Mouse (Mus musculus): ENCODE results near the gene Slc35b1. TPM values are rescaled to one million over a fixed set of nuclear protein-coding genes. Genes with fewer than 3 reads are reported as not detected.

The Slc35b1 gene
- total and polyA plus RNA-seq, 2 experiments from 2014 or later, result 35.2 to 70.3 TPM

DNA sequence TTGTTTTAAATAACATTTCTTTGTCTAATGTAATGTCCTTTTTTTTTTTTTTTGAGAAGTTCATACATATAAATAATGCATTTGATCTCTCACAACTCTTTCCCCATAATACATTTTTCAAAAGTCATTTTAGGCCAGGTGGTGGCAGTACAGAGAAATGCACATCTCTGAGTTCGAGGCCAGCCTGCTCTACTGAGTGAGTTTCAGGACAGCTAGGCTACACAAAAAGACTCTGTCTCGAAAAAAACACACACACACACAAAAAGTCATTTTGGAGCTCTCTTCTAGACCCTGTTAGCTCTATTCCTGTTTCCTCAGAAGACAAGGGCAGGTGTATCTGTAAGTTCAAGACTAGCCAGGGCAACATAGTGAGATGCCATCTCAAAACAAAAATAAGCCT, 31.8 kb upstream of the Slc35b1 start:
- Histone ChIP-seq H3K9me3 (replicated peaks; ENCODE audit: control insufficient read depth, low read length) (no peaks in the 10 kb centered on the region), H3K4me3 (ENCODE audit: low read depth, low read length) (no peak overlapping the region), H3K4me2 (ENCODE audit: low read depth, low read length) (no peak overlapping the region), H3K4me1 (ENCODE audit: control insufficient read depth, insufficient read depth) (peaks cover 19% of the 10 kb centered on the region), H3K27me3 (ENCODE audit: control insufficient read depth, insufficient read depth, low read length) (no peaks in the 10 kb centered on the region), H3K36me3 (replicated peaks; ENCODE audit: control insufficient read depth, insufficient read depth, low read length) (peaks cover under 1% of the 10 kb centered on the region; the same call in 1 of the 2 replicates), H3K9ac (replicated peaks; ENCODE audit: low read depth, low read length) (no peak overlapping the region), H3K27ac (ENCODE audit: low read depth) (no peak overlapping the region)
- WGBS, result 84% methylated on average over 2 of the region's 2 CpGs
- TF ChIP-seq EP300 (IDR thresholded peaks at IDR 0.05; ENCODE audit: low read depth) (no peak), CTCF (IDR thresholded peaks at IDR 0.05; ENCODE audit: low read depth) (no peak)
- ATAC-seq (ENCODE audit: insufficient read depth, low read depth), result no peak
- DNase-seq (ENCODE audit: low spot score), result no peak

DNA sequence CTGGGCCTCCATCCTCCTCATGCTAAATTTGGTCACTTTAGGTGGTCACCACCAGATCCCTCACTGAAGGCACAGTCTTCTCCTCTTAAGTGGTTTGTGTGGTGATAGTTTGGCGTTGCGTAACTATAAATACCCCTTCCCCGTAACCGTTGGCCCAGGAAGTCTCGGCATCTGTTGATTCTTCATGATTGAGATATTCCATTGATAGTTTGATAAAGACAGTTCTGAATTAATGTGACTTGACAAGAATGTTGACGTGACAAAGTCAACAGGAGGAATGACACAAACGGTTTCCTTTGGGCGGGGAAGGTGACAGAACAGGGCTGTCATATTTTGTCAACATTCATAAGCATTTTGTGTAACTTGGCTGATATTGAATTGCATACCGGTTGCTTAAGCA, 31.3 kb upstream of the Slc35b1 start:
- TF ChIP-seq CTCF (IDR thresholded peaks at IDR 0.05; ENCODE audit: low read depth), result no peak
- TF ChIP-seq EP300 (IDR thresholded peaks at IDR 0.05; ENCODE audit: low read depth), result no peak
- no peaks in the 10 kb centered on the region; the same call in 1 of the 2 replicates for H3K36me3 ChIP-seq (replicated peaks; ENCODE audit: control insufficient read depth, insufficient read depth, low read length)
- H3K27me3 ChIP-seq (ENCODE audit: control insufficient read depth, insufficient read depth, low read length), result no peaks in the 10 kb centered on the region
- 62% methylated on average over 9 of the region's 9 CpGs for WGBS
- H3K4me3 ChIP-seq (ENCODE audit: low read depth, low read length), result no peak overlapping the region
- H3K9me3 ChIP-seq (replicated peaks; ENCODE audit: control insufficient read depth, low read length), result no peaks in the 10 kb centered on the region
- no peak overlapping the region for H3K4me2 ChIP-seq (ENCODE audit: low read depth, low read length)
- DNase-seq (ENCODE audit: low spot score), result no peak
- H3K4me1 ChIP-seq (ENCODE audit: control insufficient read depth, insufficient read depth), result peaks cover 19% of the 10 kb centered on the region
- ATAC-seq (ENCODE audit: insufficient read depth, low read depth), result no peak
- no peak overlapping the region for H3K9ac ChIP-seq (replicated peaks; ENCODE audit: low read depth, low read length)
- no peak overlapping the region for H3K27ac ChIP-seq (ENCODE audit: low read depth)

DNA sequence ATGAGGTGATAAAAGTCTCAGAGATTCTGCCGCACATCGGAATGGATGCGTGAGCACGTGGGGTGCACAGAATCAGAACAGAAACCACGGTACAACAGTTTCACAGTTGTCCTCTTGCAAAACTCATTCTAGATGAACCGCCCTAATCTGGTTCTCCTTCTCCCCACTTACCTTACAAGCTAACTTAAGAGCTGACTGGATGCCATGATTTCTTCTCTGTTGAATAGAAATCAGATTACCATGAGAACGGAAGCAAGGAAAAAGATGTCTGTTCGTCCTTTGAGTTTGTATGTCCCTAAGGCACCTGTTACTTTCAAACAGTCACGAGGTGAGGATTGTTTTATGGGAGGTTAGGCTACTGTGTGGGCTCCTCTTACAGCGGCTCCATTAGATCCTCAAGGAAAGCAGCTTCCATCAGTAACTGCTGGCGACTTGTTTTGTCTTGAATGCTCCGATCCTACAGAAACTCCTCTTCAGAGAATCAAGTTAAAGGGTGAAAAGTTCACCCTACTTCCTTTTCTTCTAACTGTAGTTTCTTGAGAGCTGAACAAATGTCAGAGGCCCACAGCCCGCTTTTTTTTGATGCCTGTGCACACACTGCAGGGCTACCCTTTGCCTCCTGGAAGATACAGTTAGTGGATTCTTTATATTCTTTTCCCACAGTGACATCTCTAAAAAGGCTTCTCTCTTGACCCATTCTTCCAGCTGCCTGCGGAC, 30.1 kb upstream of the Slc35b1 start:
- peak overlapping the region; percentile 35; the same call in 1 of the 2 replicates for H3K27ac ChIP-seq (ENCODE audit: low read depth)
- no peak for TF ChIP-seq EP300 (IDR thresholded peaks at IDR 0.05; ENCODE audit: low read depth)
- TF ChIP-seq CTCF (IDR thresholded peaks at IDR 0.05; ENCODE audit: low read depth), result no peak
- 82% methylated on average over 14 of the region's 14 CpGs for WGBS
- ATAC-seq (ENCODE audit: insufficient read depth, low read depth), result no peak
- no peaks in the 10 kb centered on the region for H3K9me3 ChIP-seq (replicated peaks; ENCODE audit: control insufficient read depth, low read length)
- H3K27me3 ChIP-seq (ENCODE audit: control insufficient read depth, insufficient read depth, low read length), result no peaks in the 10 kb centered on the region
- H3K9ac ChIP-seq (replicated peaks; ENCODE audit: low read depth, low read length), result no peak overlapping the region
- H3K4me1 ChIP-seq (ENCODE audit: control insufficient read depth, insufficient read depth), result peaks cover 19% of the 10 kb centered on the region
- no peak overlapping the region for H3K4me3 ChIP-seq (ENCODE audit: low read depth, low read length)
- no peak overlapping the region for H3K4me2 ChIP-seq (ENCODE audit: low read depth, low read length)
- no peaks in the 10 kb centered on the region for H3K36me3 ChIP-seq (replicated peaks; ENCODE audit: control insufficient read depth, insufficient read depth, low read length)
- no peak for DNase-seq (ENCODE audit: low spot score)

DNA sequence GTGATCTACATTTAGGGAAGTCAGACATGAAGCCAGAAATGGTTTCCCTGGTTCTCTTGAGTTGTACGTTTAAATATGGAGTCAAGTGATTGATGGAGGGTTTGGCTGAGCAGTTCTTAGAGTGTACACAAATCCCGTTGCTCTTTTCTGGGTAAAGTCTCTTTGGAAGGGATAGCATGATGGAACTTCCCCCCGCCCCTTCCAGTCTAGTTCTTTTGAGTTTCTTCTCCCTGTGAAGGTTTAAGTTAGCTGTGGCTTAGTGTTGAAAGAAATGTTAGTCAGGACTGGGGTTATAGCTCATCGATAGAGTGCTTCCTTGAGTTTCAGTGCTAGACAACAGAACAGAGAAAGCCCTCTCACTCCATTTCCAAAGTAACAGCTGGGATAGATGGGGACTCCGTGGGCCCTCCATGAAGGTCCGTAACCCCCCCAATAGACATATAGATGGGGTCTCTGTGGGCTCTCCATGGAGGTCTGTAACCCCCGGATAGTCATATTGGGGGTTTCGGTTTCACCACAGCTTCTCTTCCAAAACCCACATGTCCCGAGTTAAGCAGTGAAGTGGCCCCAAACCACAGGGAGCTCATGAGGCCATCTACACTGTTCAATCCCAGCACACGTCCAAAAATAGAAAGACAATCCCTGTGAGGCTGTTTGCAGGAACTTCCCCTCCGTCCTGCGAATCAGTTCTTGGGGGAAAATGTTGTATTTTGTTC, 29.4 kb upstream of the Slc35b1 start:
- TF ChIP-seq EP300 (IDR thresholded peaks at IDR 0.05; ENCODE audit: low read depth) (no peak), CTCF (IDR thresholded peaks at IDR 0.05; ENCODE audit: low read depth) (no peak)
- Histone ChIP-seq H3K36me3 (replicated peaks; ENCODE audit: control insufficient read depth, insufficient read depth, low read length) (no peaks in the 10 kb centered on the region), H3K4me2 (ENCODE audit: low read depth, low read length) (peak overlapping the region; percentile 30; the same call in 1 of the 2 replicates), H3K4me3 (ENCODE audit: low read depth, low read length) (no peak overlapping the region), H3K9me3 (replicated peaks; ENCODE audit: control insufficient read depth, low read length) (no peaks in the 10 kb centered on the region), H3K27me3 (ENCODE audit: control insufficient read depth, insufficient read depth, low read length) (no peaks in the 10 kb centered on the region), H3K4me1 (ENCODE audit: control insufficient read depth, insufficient read depth) (peaks cover 19% of the 10 kb centered on the region), H3K27ac (ENCODE audit: low read depth) (peak overlapping the region; percentile 35; the same call in 1 of the 2 replicates), H3K9ac (replicated peaks; ENCODE audit: low read depth, low read length) (peak overlapping the region; percentile 29; the same call in 1 of the 2 replicates)
- DNase-seq (ENCODE audit: low spot score), result no peak
- ATAC-seq (ENCODE audit: insufficient read depth, low read depth), result no peak
- 74% methylated on average over 12 of the region's 12 CpGs for WGBS

DNA sequence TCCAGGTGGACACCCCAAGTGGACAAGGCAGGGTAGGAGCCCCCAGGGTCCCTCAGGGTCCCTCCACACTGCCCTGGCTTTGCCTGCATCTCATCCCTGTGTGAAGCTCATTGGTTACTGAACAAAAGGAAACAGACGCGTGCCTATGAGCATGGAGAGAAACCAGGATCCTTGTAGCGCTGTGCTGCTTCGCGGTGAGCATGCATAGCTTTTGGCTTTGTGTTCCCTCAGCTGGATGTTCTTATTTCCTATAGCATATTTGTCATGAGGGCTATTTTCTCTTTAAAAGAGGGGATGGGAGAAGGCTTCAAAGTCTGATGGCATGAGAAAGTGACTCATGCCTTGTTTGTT, 28.9 kb upstream of the Slc35b1 start:
- peaks cover 19% of the 10 kb centered on the region for H3K4me1 ChIP-seq (ENCODE audit: control insufficient read depth, insufficient read depth)
- ATAC-seq (ENCODE audit: insufficient read depth, low read depth) (no peak), DNase-seq (ENCODE audit: low spot score) (no peak)
- TF ChIP-seq EP300 (IDR thresholded peaks at IDR 0.05; ENCODE audit: low read depth), result no peak
- TF ChIP-seq CTCF (IDR thresholded peaks at IDR 0.05; ENCODE audit: low read depth), result no peak
- H3K36me3 ChIP-seq (replicated peaks; ENCODE audit: control insufficient read depth, insufficient read depth, low read length), result no peaks in the 10 kb centered on the region
- 85% methylated on average over 5 of the region's 5 CpGs for WGBS
- H3K9me3 ChIP-seq (replicated peaks; ENCODE audit: control insufficient read depth, low read length), result no peaks in the 10 kb centered on the region
- H3K9ac ChIP-seq (replicated peaks; ENCODE audit: low read depth, low read length), result peak overlapping the region; percentile 29; the same call in 1 of the 2 replicates
- no peaks in the 10 kb centered on the region for H3K27me3 ChIP-seq (ENCODE audit: control insufficient read depth, insufficient read depth, low read length)
- peak overlapping the region; percentile 30; the same call in 1 of the 2 replicates for H3K4me2 ChIP-seq (ENCODE audit: low read depth, low read length)
- H3K27ac ChIP-seq (ENCODE audit: low read depth), result peak overlapping the region; percentile 35; the same call in 1 of the 2 replicates
- H3K4me3 ChIP-seq (ENCODE audit: low read depth, low read length), result no peak overlapping the region
